Mouse (Mus musculus) cerebellum, adult 2 months (tissue): ENCODE data around the gene Cfap45. TPM values are rescaled to one million over a fixed set of nuclear protein-coding genes. Genes with fewer than 3 reads are reported as not detected.

Experiments used
- DNase-seq, 2 experiments: peaks; one replicate each; pipeline ENCODE4 v3.0.0; 2021
- H3K27ac ChIP-seq: fragments of 200-500 bp; 2 replicates; pipeline ENCODE4 v1.5.1; 2012; ENCODE audit warnings: low read length, control low read depth, inconsistent platforms; ENCODE audit not compliant: insufficient read depth
- H3K27me3 ChIP-seq: fragments of 200-500 bp; 2 replicates; pipeline ENCODE4 v1.6.1; 2012; ENCODE audit warnings: inconsistent platforms, mild to moderate bottlenecking, low read length, moderate library complexity; ENCODE audit not compliant: control insufficient read depth, insufficient read depth
- H3K4me1 ChIP-seq: fragments of 200-500 bp; 2 replicates; pipeline ENCODE4 v1.6.1; 2011; ENCODE audit warnings: low read length; ENCODE audit not compliant: control insufficient read depth, insufficient read depth
- H3K4me3 ChIP-seq: fragments of 200-500 bp; replicated peaks from 2 replicates; pipeline ENCODE3; 2011; ENCODE audit warnings: mild to moderate bottlenecking, low read depth, low read length, control low read depth; ENCODE audit not compliant: insufficient read depth
- CTCF ChIP-seq: fragments of 200-500 bp; IDR thresholded peaks from 2 replicates; pipeline ENCODE4 v1.5.1; 2011; ENCODE audit warnings: low read depth, mild to moderate bottlenecking, control low read depth, low read length, moderate library complexity, borderline replicate concordance; ENCODE audit not compliant: insufficient read depth
- POLR2A ChIP-seq: fragments of 200-500 bp; IDR thresholded peaks from 2 replicates; pipeline ENCODE4 v1.6.1; 2011; ENCODE audit warnings: low read length, control low read depth, borderline replicate concordance; ENCODE audit not compliant: insufficient read depth
- WGBS: fragments of 180-500 bp; shearing (Covaris S2); methylation state at CpG from one replicate; pipeline ENCODE4 v1.1.7; 2018; 5-methylcytosine and 5-hydroxymethylcytosine counted together
- polyA plus RNA-seq: library from polyadenylated mRNA; depleted of rRNA; stranded (reverse); fragments of >200 nt; gene quantifications from 2 replicates; pipeline ENCODE4 v1.2.3, GENCODE M21; 2012

The Cfap45 gene
- polyA plus RNA-seq, 1 experiment: 1.00 TPM

- Histone ChIP-seq H3K4me1 (no peaks in the 10 kb centered on the region), H3K27ac (no peak overlapping the region), H3K27me3 (peaks cover 2% of the 10 kb centered on the region; the same call in 1 of the 2 replicates), H3K4me3 (no peak overlapping the region)
- no peak for DNase-seq
- WGBS: 41% methylated on average over 15 of the region's 15 CpGs
- TF ChIP-seq CTCF (no peak), POLR2A (no peak)
Measured at GRCm38 (mm10) chr1:172525027-172525764, 4.6 kb downstream of the Cfap45 start.

- TF ChIP-seq CTCF (no peak), POLR2A (no peak)
- H3K27ac ChIP-seq: no peak overlapping the region
- no peaks in the 10 kb centered on the region for H3K4me1 ChIP-seq
- no peak overlapping the region for H3K4me3 ChIP-seq
- no peaks in the 10 kb centered on the region for H3K27me3 ChIP-seq
- DNase-seq: no peak
- 65% methylated on average over 7 of the region's 7 CpGs for WGBS
Measured at GRCm38 (mm10) chr1:172525971-172526370, 5.4 kb downstream of the Cfap45 start.

- Histone ChIP-seq H3K27me3 (no peaks in the 10 kb centered on the region), H3K4me1 (no peaks in the 10 kb centered on the region), H3K4me3 (no peak overlapping the region), H3K27ac (no peak overlapping the region)
- no peak for TF ChIP-seq POLR2A
- TF ChIP-seq CTCF: no peak
- WGBS: 57% methylated on average over 23 of the region's 23 CpGs
- no peak for DNase-seq
Measured at GRCm38 (mm10) chr1:172526380-172527081, 5.9 kb downstream of the Cfap45 start.

- 91% methylated on average over 10 of the region's 10 CpGs for WGBS
- no peak for TF ChIP-seq POLR2A
- no peak overlapping the region for H3K27ac ChIP-seq
- H3K4me1 ChIP-seq: no peaks in the 10 kb centered on the region
- H3K27me3 ChIP-seq: no peaks in the 10 kb centered on the region
- no peak for DNase-seq
- H3K4me3 ChIP-seq: no peak overlapping the region
Measured at GRCm38 (mm10) chr1:172527431-172527830, 6.8 kb downstream of the Cfap45 start.

GRCm38 (mm10) chr1:172528701-172529100, 8.1 kb downstream of the Cfap45 start:
- Histone ChIP-seq H3K4me3 (no peak overlapping the region), H3K27ac (no peak overlapping the region), H3K4me1 (no peaks in the 10 kb centered on the region), H3K27me3 (no peaks in the 10 kb centered on the region)
- TF ChIP-seq POLR2A (no peak), CTCF (peak; percentile 98)
- DNase-seq: peak; percentile 81 to 86
- WGBS: 7% methylated on average over 7 of the region's 7 CpGs

GRCm38 (mm10) chr1:172530544-172531220, 10.1 kb downstream of the Cfap45 start:
- peaks cover 4% of the 10 kb centered on the region for H3K4me1 ChIP-seq
- no peak overlapping the region for H3K27ac ChIP-seq
- WGBS: 62% methylated on average over 8 of the region's 8 CpGs
- no peaks in the 10 kb centered on the region for H3K27me3 ChIP-seq
- TF ChIP-seq CTCF (no peak), POLR2A (no peak)
- no peak for DNase-seq
- no peak overlapping the region for H3K4me3 ChIP-seq

- TF ChIP-seq POLR2A (no peak), CTCF (no peak)
- DNase-seq: peak; percentile 72 to 76
- 5% methylated on average over 13 of the region's 13 CpGs for WGBS
- Histone ChIP-seq H3K27ac (0 out of 2 replicates have a peak overlapping the region, but pooled peaks have one; percentile 16), H3K4me1 (peaks cover 4% of the 10 kb centered on the region), H3K4me3 (peak overlapping the region; percentile 29), H3K27me3 (no peaks in the 10 kb centered on the region)
Measured at GRCm38 (mm10) chr1:172532551-172532950, 11.9 kb downstream of the Cfap45 start.

GRCm38 (mm10) chr1:172535116-172535515, 14.5 kb downstream of the Cfap45 start:
- H3K27ac ChIP-seq: no peak overlapping the region
- TF ChIP-seq POLR2A (no peak), CTCF (no peak)
- no peaks in the 10 kb centered on the region for H3K27me3 ChIP-seq
- no peak overlapping the region for H3K4me3 ChIP-seq
- 49% methylated on average over 16 of the region's 16 CpGs for WGBS
- peaks cover 4% of the 10 kb centered on the region for H3K4me1 ChIP-seq
- no peak for DNase-seq
